Mouse (Mus musculus) cerebellum, adult 2 months (tissue): ENCODE measurements around the gene Ccl22.

ENCODE experiments used
- CTCF ChIP-seq: fragments of 200-500 bp; IDR thresholded peaks from 2 replicates; pipeline ENCODE4 v1.5.1; 2011; ENCODE audit warnings: low read depth, mild to moderate bottlenecking, control low read depth, low read length, moderate library complexity, borderline replicate concordance; ENCODE audit not compliant: insufficient read depth
- POLR2A ChIP-seq: fragments of 200-500 bp; IDR thresholded peaks from 2 replicates; pipeline ENCODE4 v1.6.1; 2011; ENCODE audit warnings: low read length, control low read depth, borderline replicate concordance; ENCODE audit not compliant: insufficient read depth

DNA sequence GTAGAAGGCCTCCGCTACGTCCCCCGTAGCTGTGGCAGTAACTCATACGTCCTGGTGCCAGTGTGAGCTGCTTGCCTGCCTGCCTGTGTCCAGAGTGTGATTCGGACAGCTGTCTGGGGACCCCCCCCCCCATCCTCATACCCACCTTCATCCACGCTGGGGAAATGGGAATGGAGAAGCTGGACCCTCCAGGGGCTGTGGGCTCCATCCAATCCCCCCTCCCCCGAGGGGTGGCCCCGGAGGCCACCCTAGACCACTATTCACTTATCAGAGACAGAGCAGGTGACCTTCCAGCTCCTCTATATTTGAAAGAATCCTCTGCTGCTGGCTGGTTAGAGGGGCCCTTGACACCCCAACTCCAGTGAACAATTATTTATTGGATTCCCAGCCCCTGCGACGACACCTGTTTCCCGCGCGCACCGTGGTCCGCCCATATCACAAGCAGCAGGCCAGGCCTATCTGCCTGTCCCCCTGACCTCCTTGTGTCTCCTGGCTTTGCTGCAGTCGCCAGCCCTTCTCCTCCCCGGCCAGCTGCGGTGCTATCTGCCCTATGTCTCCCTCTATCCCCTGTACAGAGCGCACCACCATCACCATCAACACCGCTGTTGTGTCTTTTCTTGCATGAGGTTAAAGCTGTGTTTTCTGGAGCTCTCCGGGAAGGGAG is 35.2 kb downstream of the Ccl22 start:
- no peak for TF ChIP-seq POLR2A
- TF ChIP-seq CTCF, result no peak
